Mouse (Mus musculus): ENCODE data around the gene Dnah10.

DNA sequence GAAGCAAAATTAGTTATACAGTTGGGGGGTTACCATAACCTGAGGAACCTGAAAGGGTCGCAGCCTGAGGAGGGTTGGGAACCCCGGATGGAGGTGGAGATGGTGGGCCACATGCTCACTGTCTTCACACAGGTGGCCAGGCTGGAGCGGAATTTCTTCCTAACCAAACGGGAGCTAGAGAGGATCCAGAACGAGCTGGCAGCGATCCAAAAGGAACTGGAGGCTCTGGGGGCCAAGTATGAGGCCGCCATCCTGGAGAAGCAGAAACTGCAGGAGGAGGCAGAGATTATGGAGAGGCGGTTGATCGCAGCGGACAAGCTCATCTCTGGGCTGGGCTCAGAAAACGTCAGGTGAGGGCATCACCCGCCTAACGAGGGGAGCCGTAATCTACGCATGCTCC lies 92.2 kb downstream of the Dnah10 start:
- TF ChIP-seq CTCF (IDR thresholded peaks at IDR 0.05; ENCODE audit: low read depth, low read length) (no peak), POLR2A (IDR thresholded peaks at IDR 0.05; ENCODE audit: borderline replicate concordance, low read depth, low read length) (no peak)

Measured in bone marrow macrophage, adult 2 months (primary cell).